Mouse (Mus musculus) E14TG2a.4 (cell line): Measurements from ENCODE around the gene Lonp2.

ENCODE experiments used
- CTCF ChIP-seq: conservative IDR thresholded peaks from 2 replicates; pipeline ENCODE4 v1.5.1; 2014; ENCODE audit warnings: low read length
- NANOG ChIP-seq: IDR thresholded peaks from 2 replicates; pipeline ENCODE4 v1.6.1; 2014; ENCODE audit warnings: borderline replicate concordance, low read length, mixed read lengths
- POU5F1 ChIP-seq: IDR thresholded peaks from 2 replicates; pipeline ENCODE4 v1.6.1; 2014; ENCODE audit warnings: low read length, borderline replicate concordance

- TF ChIP-seq CTCF (no peak), POU5F1 (no peak), NANOG (no peak)
These were observed 28.7 kb downstream of the Lonp2 start for GRCm38 (mm10) chr8:86652546-86652945.
